Mouse (Mus musculus): ENCODE measurements at regions not wholly inside any gene's neighbourhood (a gene's known extent, or its start where the extent isn't known, plus 50 kb on each side); places are given as distances from the start of the nearest gene placed in this dataset.
A peak's percentile ranks its signal among the peaks of the same experiment; 100 is the strongest.

DNA sequence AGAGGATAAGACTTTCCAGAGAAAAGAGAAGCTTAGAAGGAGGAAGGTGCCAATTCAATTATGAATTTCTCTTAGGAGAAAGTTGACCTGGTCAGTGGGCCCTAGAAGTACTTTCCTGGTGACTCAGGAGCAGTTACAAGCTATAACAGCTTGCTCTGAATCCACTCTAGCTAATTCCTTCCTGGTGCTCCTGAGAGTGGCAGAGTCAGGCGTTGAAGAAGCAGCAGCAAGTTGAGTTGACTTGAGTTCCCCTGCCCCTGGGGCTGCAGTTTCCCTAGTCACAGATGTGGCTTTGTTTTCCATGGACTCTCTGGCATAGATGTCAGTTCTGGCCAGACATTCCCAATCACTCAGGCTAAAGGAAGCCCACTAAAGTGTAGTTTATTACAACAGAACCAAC is 85.9 kb downstream of the Osr1 start:
- Histone ChIP-seq H3K27ac (no peak overlapping the region), H3K27me3 (no peaks in the 10 kb centered on the region), H3K36me3 (replicated peaks) (no peaks in the 10 kb centered on the region), H3K4me1 (no peaks in the 10 kb centered on the region), H3K4me3 (replicated peaks) (no peak overlapping the region), H3K9ac (no peak overlapping the region), H3K9me3 (no peaks in the 10 kb centered on the region), H3K4me2 (no peak overlapping the region)
- 55% methylated on average over 1 of the region's 1 CpGs for WGBS
- ATAC-seq (ENCODE audit: low FRiP score): no peak

- H3K9me3 ChIP-seq: no peaks in the 10 kb centered on the region
- H3K4me2 ChIP-seq: no peak overlapping the region
- H3K4me3 ChIP-seq (replicated peaks): no peak overlapping the region
- 58% methylated on average over 3 of the region's 3 CpGs for WGBS
- ATAC-seq (ENCODE audit: low FRiP score): no peak
- no peak overlapping the region for H3K9ac ChIP-seq
- no peak overlapping the region for H3K27ac ChIP-seq
- H3K36me3 ChIP-seq (replicated peaks): no peaks in the 10 kb centered on the region
- no peaks in the 10 kb centered on the region for H3K27me3 ChIP-seq
- H3K4me1 ChIP-seq: no peaks in the 10 kb centered on the region
Observed at GRCm38 (mm10) chr12:9656324-9656723, 86.4 kb downstream of the Osr1 start.

DNA sequence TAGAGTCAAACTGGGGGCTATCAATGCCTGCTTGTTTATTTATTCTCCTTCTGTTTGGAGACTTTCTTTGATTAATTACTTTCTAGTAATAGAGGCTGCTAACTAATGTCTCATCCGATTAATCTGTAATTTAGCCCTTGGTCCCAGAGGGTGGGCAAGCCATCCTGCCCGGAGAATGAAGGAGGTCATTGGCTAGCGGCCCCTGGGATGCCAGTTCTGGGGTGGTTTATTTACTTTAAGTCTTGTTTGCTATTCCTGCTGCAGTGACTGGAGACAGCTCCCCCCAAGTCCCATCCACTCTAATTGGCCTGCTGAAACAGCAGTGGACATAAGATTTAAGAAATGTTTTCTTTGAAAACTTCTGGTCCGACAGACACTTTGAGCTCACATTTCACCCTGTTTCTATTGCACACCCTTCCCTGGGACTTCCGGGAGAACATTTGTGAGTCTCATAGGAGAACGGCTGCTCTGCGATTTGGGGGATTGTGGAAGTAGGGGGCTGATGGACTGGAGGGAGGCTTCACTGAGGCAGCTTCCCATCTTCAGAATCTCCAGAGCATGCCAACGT is 87.4 kb downstream of the Osr1 start:
- no peaks in the 10 kb centered on the region for H3K27me3 ChIP-seq
- H3K4me1 ChIP-seq: no peaks in the 10 kb centered on the region
- no peaks in the 10 kb centered on the region for H3K9me3 ChIP-seq
- no peaks in the 10 kb centered on the region for H3K36me3 ChIP-seq (replicated peaks)
- H3K9ac ChIP-seq: no peak overlapping the region
- no peak overlapping the region for H3K27ac ChIP-seq
- WGBS: 76% methylated on average over 8 of the region's 8 CpGs
- no peak overlapping the region for H3K4me2 ChIP-seq
- no peak for ATAC-seq (ENCODE audit: low FRiP score)
- H3K4me3 ChIP-seq (replicated peaks): no peak overlapping the region

- H3K9me3 ChIP-seq: no peaks in the 10 kb centered on the region
- no peak overlapping the region for H3K27ac ChIP-seq
- H3K36me3 ChIP-seq (replicated peaks): no peaks in the 10 kb centered on the region
- 75% methylated on average over 8 of the region's 8 CpGs for WGBS
- no peaks in the 10 kb centered on the region for H3K27me3 ChIP-seq
- H3K4me3 ChIP-seq (replicated peaks): no peak overlapping the region
- no peak for ATAC-seq (ENCODE audit: low FRiP score)
- no peak overlapping the region for H3K4me2 ChIP-seq
- no peak overlapping the region for H3K9ac ChIP-seq
- H3K4me1 ChIP-seq: no peaks in the 10 kb centered on the region
Observed at GRCm38 (mm10) chr12:9657793-9658192, 87.9 kb downstream of the Osr1 start.

DNA sequence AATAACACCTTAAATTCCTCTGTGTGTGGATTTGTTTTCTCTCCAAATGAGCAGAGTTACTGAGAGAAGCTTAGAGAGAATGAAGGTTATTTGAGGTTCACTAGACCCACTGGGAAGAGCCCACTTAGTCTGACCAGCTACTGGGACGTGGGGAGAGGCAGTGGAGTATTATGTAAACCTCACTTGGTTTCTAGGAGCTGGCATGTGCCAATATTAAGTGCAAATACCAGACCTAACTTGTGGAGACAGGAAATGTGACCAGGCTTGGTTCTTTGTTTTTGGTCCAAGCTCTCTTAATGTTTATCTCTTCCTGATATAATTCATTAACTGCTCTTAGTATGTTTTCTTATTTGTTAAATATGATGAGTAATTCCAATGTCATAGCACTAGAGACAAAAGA is 90.4 kb downstream of the Osr1 start:
- H3K4me2 ChIP-seq: no peak overlapping the region
- H3K36me3 ChIP-seq (replicated peaks): no peaks in the 10 kb centered on the region
- no peak overlapping the region for H3K4me3 ChIP-seq (replicated peaks)
- no peak for ATAC-seq (ENCODE audit: low FRiP score)
- H3K4me1 ChIP-seq: no peaks in the 10 kb centered on the region
- H3K9me3 ChIP-seq: no peaks in the 10 kb centered on the region
- H3K27ac ChIP-seq: no peak overlapping the region
- H3K9ac ChIP-seq: no peak overlapping the region
- H3K27me3 ChIP-seq: no peaks in the 10 kb centered on the region
- 68% methylated on average over 1 of the region's 1 CpGs for WGBS

DNA sequence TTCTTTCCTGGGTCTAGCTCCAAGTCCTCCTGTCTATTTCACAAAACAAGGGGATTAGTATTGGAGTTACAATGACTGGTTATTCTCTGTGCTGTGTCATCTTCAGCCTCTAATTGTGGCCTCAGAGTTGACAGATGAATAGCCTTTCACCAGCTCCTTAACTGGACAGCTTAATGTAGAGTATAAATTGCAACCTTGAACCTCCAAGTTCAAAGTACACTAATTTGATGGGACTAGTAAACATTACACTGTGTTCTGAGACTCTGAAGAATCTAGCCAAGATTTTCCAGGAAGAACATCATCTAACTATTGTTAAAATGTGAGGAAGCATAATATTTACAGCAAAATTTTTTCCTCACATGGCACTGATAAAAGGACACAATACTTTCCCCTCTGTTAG is 118.9 kb downstream of the Osr1 start:
- Histone ChIP-seq H3K9me3 (no peaks in the 10 kb centered on the region), H3K9ac (no peak overlapping the region), H3K27ac (no peak overlapping the region), H3K36me3 (replicated peaks) (no peaks in the 10 kb centered on the region), H3K4me1 (no peaks in the 10 kb centered on the region), H3K4me2 (no peak overlapping the region), H3K27me3 (no peaks in the 10 kb centered on the region), H3K4me3 (replicated peaks) (no peak overlapping the region)
- no peak for ATAC-seq (ENCODE audit: low FRiP score)

DNA sequence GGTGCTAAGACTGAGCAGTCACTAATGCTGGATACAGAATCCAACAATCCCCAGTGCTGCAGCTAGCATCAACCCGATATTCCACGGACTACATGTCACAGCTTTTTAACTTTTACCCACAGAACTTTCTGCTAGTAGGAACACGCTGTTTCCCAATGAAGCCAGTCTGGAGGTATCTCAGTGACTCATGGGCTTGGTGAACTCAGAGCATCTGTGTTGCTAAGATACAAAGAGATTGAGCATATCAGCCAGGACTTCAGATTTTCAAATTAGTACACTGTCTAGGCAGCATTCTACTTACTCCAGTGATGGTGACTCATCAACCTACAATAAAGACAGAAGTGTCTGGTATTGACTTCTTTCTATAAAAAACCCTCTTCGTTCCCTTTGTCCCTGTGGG is 119.6 kb downstream of the Osr1 start:
- H3K9ac ChIP-seq: no peak overlapping the region
- H3K36me3 ChIP-seq (replicated peaks): no peaks in the 10 kb centered on the region
- 91% methylated on average over 4 of the region's 4 CpGs for WGBS

GRCm38 (mm10) chr12:9732921-9733320 is 163.0 kb downstream of the Osr1 start:
- no peak for ATAC-seq (ENCODE audit: low FRiP score)
- Histone ChIP-seq H3K4me2 (no peak overlapping the region), H3K36me3 (replicated peaks) (no peaks in the 10 kb centered on the region), H3K27me3 (no peaks in the 10 kb centered on the region), H3K9ac (no peak overlapping the region), H3K4me1 (no peaks in the 10 kb centered on the region), H3K4me3 (replicated peaks) (no peak overlapping the region), H3K27ac (no peak overlapping the region), H3K9me3 (no peaks in the 10 kb centered on the region)
- 67% methylated on average over 1 of the region's 1 CpGs for WGBS

More for the DNA sequence above, 119.6 kb downstream of the Osr1 start:
- ATAC-seq (ENCODE audit: low FRiP score): no peak
- Histone ChIP-seq H3K27ac (no peak overlapping the region), H3K9me3 (no peaks in the 10 kb centered on the region), H3K27me3 (no peaks in the 10 kb centered on the region), H3K4me1 (no peaks in the 10 kb centered on the region), H3K4me3 (replicated peaks) (no peak overlapping the region), H3K4me2 (no peak overlapping the region)

GRCm38 (mm10) chr12:9744709-9745395 is 174.9 kb downstream of the Osr1 start:
- Histone ChIP-seq H3K36me3 (replicated peaks) (no peaks in the 10 kb centered on the region), H3K4me3 (replicated peaks) (no peak overlapping the region), H3K4me2 (no peak overlapping the region), H3K9ac (no peak overlapping the region), H3K9me3 (no peaks in the 10 kb centered on the region), H3K27ac (no peak overlapping the region), H3K4me1 (no peaks in the 10 kb centered on the region), H3K27me3 (no peaks in the 10 kb centered on the region)
- 81% methylated on average over 6 of the region's 6 CpGs for WGBS
- ATAC-seq (ENCODE audit: low FRiP score): 0 out of 2 replicates have a peak, but pooled peaks have one; percentile 17

DNA sequence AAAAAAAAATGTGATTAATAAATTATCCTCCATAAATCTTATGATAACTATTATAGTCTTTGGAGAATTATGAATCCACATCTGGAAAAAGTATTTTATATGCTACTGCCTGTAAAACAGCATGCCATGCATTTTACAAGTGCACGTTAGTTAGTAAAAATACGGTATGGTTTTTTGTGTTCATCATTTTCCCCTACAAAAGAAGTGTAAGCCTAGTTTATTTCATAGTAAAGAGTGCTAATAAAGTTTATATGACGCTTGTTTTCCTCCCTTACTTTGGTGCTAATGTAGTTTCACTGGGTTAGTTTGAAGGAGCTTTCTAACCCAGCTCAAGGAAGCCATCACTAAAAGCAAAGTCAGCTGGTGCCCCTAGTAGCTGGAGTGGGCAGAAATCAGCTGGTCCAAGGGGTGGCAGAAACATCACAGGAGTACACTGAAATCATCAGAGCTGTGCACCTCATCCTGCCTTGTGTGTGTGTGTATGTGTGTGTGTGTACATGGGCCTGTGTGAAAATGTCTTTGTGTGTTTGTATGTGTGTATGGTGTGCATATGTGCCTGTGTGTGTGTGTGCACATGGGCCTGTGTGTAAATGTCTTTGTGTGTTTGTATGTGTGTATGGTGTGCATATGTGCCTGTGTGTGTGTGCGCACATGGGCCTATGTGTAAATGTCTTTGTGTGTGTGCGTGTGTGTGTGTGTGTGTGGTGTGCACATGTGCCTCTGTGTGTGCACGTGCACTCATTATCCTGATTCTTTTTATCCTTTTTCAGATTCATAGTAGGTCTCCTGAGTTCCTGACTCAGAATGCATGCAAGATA is 181.6 kb downstream of the Osr1 start:
- Histone ChIP-seq H3K9me3 (no peaks in the 10 kb centered on the region), H3K4me3 (replicated peaks) (no peak overlapping the region), H3K27ac (no peak overlapping the region), H3K4me1 (no peaks in the 10 kb centered on the region), H3K36me3 (replicated peaks) (no peaks in the 10 kb centered on the region), H3K4me2 (no peak overlapping the region), H3K9ac (no peak overlapping the region), H3K27me3 (no peaks in the 10 kb centered on the region)
- 92% methylated on average over 6 of the region's 6 CpGs for WGBS
- no peak; the same call in 1 of the 2 replicates for ATAC-seq (ENCODE audit: low FRiP score)

GRCm38 (mm10) chr12:9752079-9752450 is 182.1 kb downstream of the Osr1 start:
- no peaks in the 10 kb centered on the region for H3K36me3 ChIP-seq (replicated peaks)
- H3K27me3 ChIP-seq: no peaks in the 10 kb centered on the region
- WGBS: 73% methylated on average over 6 of the region's 6 CpGs
- no peaks in the 10 kb centered on the region for H3K9me3 ChIP-seq
- H3K27ac ChIP-seq: no peak overlapping the region
- no peak overlapping the region for H3K9ac ChIP-seq
- ATAC-seq (ENCODE audit: low FRiP score): no peak
- H3K4me3 ChIP-seq (replicated peaks): no peak overlapping the region
- no peaks in the 10 kb centered on the region for H3K4me1 ChIP-seq
- H3K4me2 ChIP-seq: no peak overlapping the region

GRCm38 (mm10) chr12:9756411-9756810 is 186.5 kb downstream of the Osr1 start:
- H3K9me3 ChIP-seq: no peaks in the 10 kb centered on the region
- H3K9ac ChIP-seq: no peak overlapping the region
- no peak overlapping the region for H3K27ac ChIP-seq
- no peak for ATAC-seq (ENCODE audit: low FRiP score)
- H3K4me2 ChIP-seq: no peak overlapping the region
- no peaks in the 10 kb centered on the region for H3K27me3 ChIP-seq
- no peak overlapping the region for H3K4me3 ChIP-seq (replicated peaks)
- no peaks in the 10 kb centered on the region for H3K4me1 ChIP-seq
- no peaks in the 10 kb centered on the region for H3K36me3 ChIP-seq (replicated peaks)
- 78% methylated on average over 1 of the region's 1 CpGs for WGBS

DNA sequence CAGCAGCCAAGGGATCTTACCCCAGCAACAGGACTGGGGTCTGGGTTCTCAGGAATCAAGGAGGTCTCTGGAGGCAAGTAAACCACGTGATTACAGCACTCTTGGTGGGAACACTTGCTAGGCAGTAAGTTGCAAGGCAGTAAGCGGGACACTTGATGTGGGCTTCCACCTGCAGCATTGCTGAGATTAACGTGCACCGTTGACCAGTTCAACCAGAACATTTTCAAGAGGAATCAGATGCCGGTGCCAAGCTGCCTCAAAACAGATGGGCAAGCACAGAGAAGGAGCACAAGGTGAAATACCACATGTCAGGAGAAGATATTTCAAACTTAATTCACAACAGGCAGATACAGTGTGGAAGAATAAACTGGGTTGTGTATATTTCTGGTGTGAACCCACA is 190.9 kb downstream of the Osr1 start:
- 75% methylated on average over 5 of the region's 5 CpGs for WGBS
- no peaks in the 10 kb centered on the region for H3K4me1 ChIP-seq
- H3K9me3 ChIP-seq: no peaks in the 10 kb centered on the region
- no peaks in the 10 kb centered on the region for H3K27me3 ChIP-seq
- no peak overlapping the region for H3K9ac ChIP-seq
- H3K27ac ChIP-seq: no peak overlapping the region
- H3K4me2 ChIP-seq: no peak overlapping the region
- H3K4me3 ChIP-seq (replicated peaks): no peak overlapping the region
- ATAC-seq (ENCODE audit: low FRiP score): no peak
- H3K36me3 ChIP-seq (replicated peaks): no peaks in the 10 kb centered on the region

All from forebrain, embryonic 12.5 days (tissue).